Mouse (Mus musculus): ENCODE measurements around the gene Uba7.

GRCm38 (mm10) chr9:107928169-107928568, 47.1 kb upstream of the Uba7 start, which contains the start of gene Actl11:
- no peak for TF ChIP-seq GATA1 (IDR thresholded peaks at IDR 0.05; ENCODE audit: borderline replicate concordance, low read length)
- no peak for TF ChIP-seq FLI1 (IDR thresholded peaks at IDR 0.05; ENCODE audit: low read length)
